Mouse (Mus musculus): Measurements from ENCODE around the gene Tgm2.

The Tgm2 gene

GRCm38 (mm10) chr2:158146223-158146622 lies at the start of gene Tgm2:
TSS of gene Tgm2 (minus strand) at chr2:158146436.
- peak; percentile 94 to 95 for DNase-seq

GRCm38 (mm10) chr2:158194945-158195640 lies 48.9 kb upstream of the Tgm2 start:
- peak; percentile 61 to 65 for DNase-seq

- DNase-seq, result no peak
These were observed 47.5 kb upstream of the Tgm2 start for GRCm38 (mm10) chr2:158193611-158194336.

GRCm38 (mm10) chr2:158191098-158191497 lies 44.9 kb upstream of the Tgm2 start:
- DNase-seq, result no peak

GRCm38 (mm10) chr2:158189451-158189850 lies 43.2 kb upstream of the Tgm2 start:
- DNase-seq, result no peak

- DNase-seq, result no peak
These were observed 40.1 kb upstream of the Tgm2 start for GRCm38 (mm10) chr2:158186206-158186871.

- no peak for DNase-seq
These were observed 37.0 kb upstream of the Tgm2 start for GRCm38 (mm10) chr2:158183266-158183665.

- no peak for DNase-seq
These were observed 35.7 kb upstream of the Tgm2 start for GRCm38 (mm10) chr2:158181932-158182331.

GRCm38 (mm10) chr2:158180797-158181196 lies 34.6 kb upstream of the Tgm2 start:
- DNase-seq, result peak; percentile 77 to 78

- no peak for DNase-seq
These were observed 33.3 kb upstream of the Tgm2 start for GRCm38 (mm10) chr2:158179370-158180111.

GRCm38 (mm10) chr2:158178696-158179369 lies 32.6 kb upstream of the Tgm2 start:
- DNase-seq, result peak; percentile 86

GRCm38 (mm10) chr2:158178139-158178538 lies 31.9 kb upstream of the Tgm2 start:
- no peak for DNase-seq

GRCm38 (mm10) chr2:158177574-158177973 lies 31.3 kb upstream of the Tgm2 start:
- no peak for DNase-seq

- no peak for DNase-seq
These were observed 30.5 kb upstream of the Tgm2 start for GRCm38 (mm10) chr2:158176763-158177162.

- DNase-seq, result peak; percentile 23 to 31
These were observed 29.2 kb upstream of the Tgm2 start for GRCm38 (mm10) chr2:158175433-158175832.

- DNase-seq, result peak; percentile 38 to 43
These were observed 28.7 kb upstream of the Tgm2 start for GRCm38 (mm10) chr2:158174958-158175357.

- DNase-seq, result peak; percentile 40 to 44
These were observed 28.2 kb upstream of the Tgm2 start for GRCm38 (mm10) chr2:158174438-158174837.

GRCm38 (mm10) chr2:158170394-158170793 lies 24.2 kb upstream of the Tgm2 start:
- no peak for DNase-seq

GRCm38 (mm10) chr2:158169771-158170170 lies 23.5 kb upstream of the Tgm2 start:
- no peak for DNase-seq

- DNase-seq, result no peak
These were observed 23.1 kb upstream of the Tgm2 start for GRCm38 (mm10) chr2:158169351-158169750.

- DNase-seq, result no peak
These were observed 22.5 kb upstream of the Tgm2 start for GRCm38 (mm10) chr2:158168741-158169211.

- no peak for DNase-seq
These were observed 21.4 kb upstream of the Tgm2 start for GRCm38 (mm10) chr2:158167496-158168205.
